Mouse (Mus musculus): ENCODE results near the gene Rbm48.
"Not testable (repeated sequence)": the region's sequence is repeated elsewhere in the genome, so short reads cannot be mapped to it uniquely, and the experiment has no call there.

Gene Rbm48

GRCm38 (mm10) chr5:3596399-3596766 is at the start of gene Rbm48:
Gene Rbm48 (minus strand): TSS chr5:3596585.
- peak; percentile 86 for DNase-seq (ENCODE audit: inconsistent ontology term)

- no peak for DNase-seq (ENCODE audit: inconsistent ontology term)
Observed at GRCm38 (mm10) chr5:3645326-3645725, 48.9 kb upstream of the Rbm48 start.

- DNase-seq (ENCODE audit: inconsistent ontology term), result no peak
Observed at GRCm38 (mm10) chr5:3644621-3645020, 48.2 kb upstream of the Rbm48 start.

- DNase-seq (ENCODE audit: inconsistent ontology term), result no peak
Observed at GRCm38 (mm10) chr5:3635286-3635685, 38.9 kb upstream of the Rbm48 start.

GRCm38 (mm10) chr5:3633951-3634350 is 37.6 kb upstream of the Rbm48 start:
- no peak for DNase-seq (ENCODE audit: inconsistent ontology term)

- no peak for DNase-seq (ENCODE audit: inconsistent ontology term)
Observed at GRCm38 (mm10) chr5:3633315-3633714, 36.9 kb upstream of the Rbm48 start.

- no peak for DNase-seq (ENCODE audit: inconsistent ontology term)
Observed at GRCm38 (mm10) chr5:3632285-3632684, 35.9 kb upstream of the Rbm48 start.

- peak; percentile 15 for DNase-seq (ENCODE audit: inconsistent ontology term)
Observed at GRCm38 (mm10) chr5:3631512-3632271, 35.3 kb upstream of the Rbm48 start.

- no peak for DNase-seq (ENCODE audit: inconsistent ontology term)
Observed at GRCm38 (mm10) chr5:3630055-3630454, 33.7 kb upstream of the Rbm48 start.

GRCm38 (mm10) chr5:3620486-3620885 is 24.1 kb upstream of the Rbm48 start:
- no peak for DNase-seq (ENCODE audit: inconsistent ontology term)

GRCm38 (mm10) chr5:3611835-3612234 is 15.4 kb upstream of the Rbm48 start:
- DNase-seq (ENCODE audit: inconsistent ontology term), result not testable (repeated sequence)

- no peak for DNase-seq (ENCODE audit: inconsistent ontology term)
Observed at GRCm38 (mm10) chr5:3609241-3609640, 12.9 kb upstream of the Rbm48 start.

GRCm38 (mm10) chr5:3607114-3607513 is 10.7 kb upstream of the Rbm48 start:
- no peak for DNase-seq (ENCODE audit: inconsistent ontology term)

GRCm38 (mm10) chr5:3600790-3601189 is 4.4 kb upstream of the Rbm48 start:
- DNase-seq (ENCODE audit: inconsistent ontology term), result no peak

GRCm38 (mm10) chr5:3600298-3600697 is 3.9 kb upstream of the Rbm48 start:
- no peak for DNase-seq (ENCODE audit: inconsistent ontology term)

- DNase-seq (ENCODE audit: inconsistent ontology term), result no peak
Observed at GRCm38 (mm10) chr5:3598766-3599165, 2.4 kb upstream of the Rbm48 start.

GRCm38 (mm10) chr5:3597171-3597570 is 786 bp upstream of the Rbm48 start:
- no peak for DNase-seq (ENCODE audit: inconsistent ontology term)

GRCm38 (mm10) chr5:3595693-3596398 is 539 bp downstream of the Rbm48 start, which contains the start of gene Pex1:
Gene Pex1 (plus strand): TSS chr5:3596066.
- DNase-seq (ENCODE audit: inconsistent ontology term), result peak; percentile 96

- DNase-seq (ENCODE audit: inconsistent ontology term), result no peak
Observed at GRCm38 (mm10) chr5:3579066-3579465, 17.3 kb downstream of the Rbm48 start.

GRCm38 (mm10) chr5:3577939-3578338 is 18.4 kb downstream of the Rbm48 start:
- no peak for DNase-seq (ENCODE audit: inconsistent ontology term)

GRCm38 (mm10) chr5:3574825-3575224 is 21.6 kb downstream of the Rbm48 start:
- no peak for DNase-seq (ENCODE audit: inconsistent ontology term)

GRCm38 (mm10) chr5:3571266-3571665 is 25.1 kb downstream of the Rbm48 start, which contains the start of gene 1700109H08Rik:
Gene 1700109H08Rik (plus strand): TSS chr5:3571566.
- no peak for DNase-seq (ENCODE audit: inconsistent ontology term)

GRCm38 (mm10) chr5:3554198-3554597 is 42.2 kb downstream of the Rbm48 start:
- DNase-seq (ENCODE audit: inconsistent ontology term), result no peak
